Mouse (Mus musculus) liver, embryonic 15.5 days (tissue): ENCODE measurements around the gene Ikbip. TPM values are rescaled to one million over a fixed set of nuclear protein-coding genes. Genes with fewer than 3 reads are reported as not detected.

Source experiments
- ATAC-seq: fragments of 200-750 bp; cut with Nextera tagmentation; 2 replicates; pipeline ENCODE4 v1.8.0; 2017; ENCODE audit warnings: moderate number of reproducible peaks, mild to moderate bottlenecking, moderate library complexity; ENCODE audit not compliant: insufficient read depth
- H3K27ac ChIP-seq: fragments of 300-500 bp; sonication (generic); replicated peaks from 2 replicates; pipeline ENCODE4 v1.5.1; 2015; ENCODE audit warnings: mild to moderate bottlenecking, inconsistent platforms
- H3K27me3 ChIP-seq: fragments of 300-500 bp; sonication (generic); 2 replicates; pipeline ENCODE4 v1.6.1; 2015; ENCODE audit warnings: mild to moderate bottlenecking, inconsistent platforms
- H3K36me3 ChIP-seq: fragments of 300-500 bp; sonication (generic); replicated peaks from 2 replicates; pipeline ENCODE4 v1.6.1; 2015; ENCODE audit warnings: moderate library complexity, mild to moderate bottlenecking, inconsistent platforms
- H3K4me1 ChIP-seq: fragments of 300-500 bp; sonication (generic); replicated peaks from 2 replicates; pipeline ENCODE4 v1.6.1; 2015; ENCODE audit warnings: inconsistent platforms
- H3K4me2 ChIP-seq: fragments of 300-500 bp; sonication (generic); 2 replicates; pipeline ENCODE4 v1.6.1; 2015; ENCODE audit warnings: moderate library complexity, mild to moderate bottlenecking, inconsistent platforms
- H3K4me3 ChIP-seq: fragments of 300-500 bp; sonication (generic); replicated peaks from 2 replicates; pipeline ENCODE4 v1.5.1; 2015; ENCODE audit warnings: mild to moderate bottlenecking, inconsistent platforms
- H3K9ac ChIP-seq: fragments of 300-500 bp; sonication (generic); 2 replicates; pipeline ENCODE4 v1.6.1; 2015; ENCODE audit warnings: moderate library complexity, mild to moderate bottlenecking, inconsistent platforms
- H3K9me3 ChIP-seq: fragments of 300-500 bp; sonication (generic); replicated peaks from 2 replicates; pipeline ENCODE4 v1.6.1; 2016; ENCODE audit warnings: inconsistent platforms
- WGBS: fragments of 180-500 bp; shearing (Covaris S2); methylation state at CpG from one replicate; pipeline ENCODE4 v1.1.7; 2015; ENCODE audit warnings: mixed read lengths; ENCODE audit not compliant: insufficient replicate concordance; 5-methylcytosine and 5-hydroxymethylcytosine counted together
- polyA plus RNA-seq: library from polyadenylated mRNA; unstranded; fragments of >200 nt; fragmentation: Nextera tagmentation; extraction: Ambion mirVana; gene quantifications from 2 replicates; pipeline ENCODE4 v1.2.1, GENCODE M21; 2015

Ikbip gene
- 7.4 and 8.5 TPM in 2 replicates for polyA plus RNA-seq

GRCm38 (mm10) chr10:91082550-91083392, at the start of gene Ikbip, which contains the start of gene Apaf1:
Gene Ikbip, plus strand, starts transcription at chr10:91082940.
Gene Apaf1, minus strand, starts transcription at chr10:91082770.
- Histone ChIP-seq H3K27me3 (no peaks in the 10 kb centered on the region), H3K36me3 (peaks cover 18% of the 10 kb centered on the region), H3K27ac (peak within 1 kb of the TSS; percentile 91), H3K9ac (peak within 1 kb of the TSS; percentile 96), H3K4me2 (peak within 1 kb of the TSS; percentile 96), H3K4me3 (peak within 1 kb of the TSS; percentile 98), H3K9me3 (no peaks in the 10 kb centered on the region), H3K4me1 (peaks cover 14% of the 10 kb centered on the region)
- ATAC-seq, result peak; percentile 97
- under 1% methylated on average over 86 of the region's 87 CpGs for WGBS

- Histone ChIP-seq H3K4me3 (no peak overlapping the region), H3K9ac (no peak overlapping the region), H3K27ac (no peak overlapping the region), H3K4me2 (no peak overlapping the region), H3K9me3 (no peaks in the 10 kb centered on the region), H3K27me3 (no peaks in the 10 kb centered on the region), H3K36me3 (peaks cover 33% of the 10 kb centered on the region), H3K4me1 (no peaks in the 10 kb centered on the region; the same call in 1 of the 2 replicates)
- ATAC-seq, result no peak
- WGBS, result 30% methylated on average over 8 of the region's 8 CpGs
These were observed 48.8 kb upstream of the Ikbip start for GRCm38 (mm10) chr10:91033942-91034341.

GRCm38 (mm10) chr10:91049696-91050095, 33.0 kb upstream of the Ikbip start:
- Histone ChIP-seq H3K9ac (no peak overlapping the region), H3K4me1 (no peaks in the 10 kb centered on the region), H3K4me2 (no peak overlapping the region), H3K36me3 (peaks cover 59% of the 10 kb centered on the region), H3K27ac (no peak overlapping the region), H3K4me3 (no peak overlapping the region), H3K9me3 (no peaks in the 10 kb centered on the region), H3K27me3 (no peaks in the 10 kb centered on the region)
- no peak for ATAC-seq
- 83% methylated on average over 4 of the region's 4 CpGs for WGBS

GRCm38 (mm10) chr10:91051156-91051555, 31.6 kb upstream of the Ikbip start:
- Histone ChIP-seq H3K9me3 (no peaks in the 10 kb centered on the region), H3K27ac (no peak overlapping the region), H3K4me1 (no peaks in the 10 kb centered on the region), H3K27me3 (no peaks in the 10 kb centered on the region), H3K9ac (no peak overlapping the region), H3K4me3 (no peak overlapping the region), H3K36me3 (peaks cover 65% of the 10 kb centered on the region), H3K4me2 (no peak overlapping the region)
- WGBS, result 78% methylated on average over 3 of the region's 3 CpGs
- no peak for ATAC-seq

GRCm38 (mm10) chr10:91052734-91053133, 30.0 kb upstream of the Ikbip start:
- H3K36me3 ChIP-seq, result peaks cover 59% of the 10 kb centered on the region
- H3K27me3 ChIP-seq, result no peaks in the 10 kb centered on the region
- no peaks in the 10 kb centered on the region for H3K9me3 ChIP-seq
- no peak overlapping the region for H3K4me2 ChIP-seq
- no peak overlapping the region for H3K9ac ChIP-seq
- H3K27ac ChIP-seq, result no peak overlapping the region
- no peak overlapping the region for H3K4me3 ChIP-seq
- H3K4me1 ChIP-seq, result no peaks in the 10 kb centered on the region
- ATAC-seq, result no peak

GRCm38 (mm10) chr10:91060742-91061141, 22.0 kb upstream of the Ikbip start:
- WGBS, result 36% methylated on average over 5 of the region's 5 CpGs
- peaks cover 44% of the 10 kb centered on the region for H3K36me3 ChIP-seq
- H3K9ac ChIP-seq, result no peak overlapping the region
- H3K27me3 ChIP-seq, result no peaks in the 10 kb centered on the region
- H3K4me1 ChIP-seq, result no peaks in the 10 kb centered on the region
- H3K9me3 ChIP-seq, result no peaks in the 10 kb centered on the region
- ATAC-seq, result peak; percentile 37; the same call in 1 of the 2 replicates
- H3K4me2 ChIP-seq, result no peak overlapping the region
- H3K4me3 ChIP-seq, result no peak overlapping the region
- no peak overlapping the region for H3K27ac ChIP-seq

GRCm38 (mm10) chr10:91062355-91062754, 20.4 kb upstream of the Ikbip start:
- H3K4me2 ChIP-seq, result no peak overlapping the region

GRCm38 (mm10) chr10:91071768-91072167, 11.0 kb upstream of the Ikbip start:
- no peaks in the 10 kb centered on the region for H3K27me3 ChIP-seq
- H3K9me3 ChIP-seq, result no peaks in the 10 kb centered on the region
- H3K9ac ChIP-seq, result no peak overlapping the region
- ATAC-seq, result no peak
- no peak overlapping the region for H3K4me2 ChIP-seq
- no peak overlapping the region for H3K4me3 ChIP-seq
- H3K27ac ChIP-seq, result no peak overlapping the region
- no peaks in the 10 kb centered on the region for H3K4me1 ChIP-seq
- WGBS, result 46% methylated on average over 1 of the region's 1 CpGs
- peaks cover 50% of the 10 kb centered on the region for H3K36me3 ChIP-seq

More at GRCm38 (mm10) chr10:91062355-91062754, 20.4 kb upstream of the Ikbip start:
- H3K27me3 ChIP-seq, result no peaks in the 10 kb centered on the region
- no peak for ATAC-seq
- H3K27ac ChIP-seq, result no peak overlapping the region
- no peak overlapping the region for H3K4me3 ChIP-seq
- H3K36me3 ChIP-seq, result peaks cover 58% of the 10 kb centered on the region
- H3K4me1 ChIP-seq, result no peaks in the 10 kb centered on the region
- H3K9me3 ChIP-seq, result no peaks in the 10 kb centered on the region
- WGBS, result 78% methylated on average over 6 of the region's 6 CpGs
- H3K9ac ChIP-seq, result no peak overlapping the region

GRCm38 (mm10) chr10:91073345-91073744, 9.4 kb upstream of the Ikbip start:
- no peak overlapping the region for H3K4me2 ChIP-seq
- H3K4me3 ChIP-seq, result no peak overlapping the region
- no peaks in the 10 kb centered on the region for H3K4me1 ChIP-seq
- H3K36me3 ChIP-seq, result peaks cover 50% of the 10 kb centered on the region
- ATAC-seq, result no peak
- no peaks in the 10 kb centered on the region for H3K27me3 ChIP-seq
- 75% methylated on average over 3 of the region's 3 CpGs for WGBS
- no peaks in the 10 kb centered on the region for H3K9me3 ChIP-seq
- H3K27ac ChIP-seq, result no peak overlapping the region
- H3K9ac ChIP-seq, result no peak overlapping the region

- ATAC-seq, result no peak
- WGBS, result 65% methylated on average over 2 of the region's 2 CpGs
- Histone ChIP-seq H3K27me3 (no peaks in the 10 kb centered on the region), H3K36me3 (peaks cover 57% of the 10 kb centered on the region), H3K4me3 (no peak overlapping the region), H3K9me3 (no peaks in the 10 kb centered on the region), H3K4me2 (no peak overlapping the region), H3K9ac (no peak overlapping the region), H3K27ac (no peak overlapping the region), H3K4me1 (peaks cover 6% of the 10 kb centered on the region)
These were observed 6.1 kb upstream of the Ikbip start for GRCm38 (mm10) chr10:91076667-91077066.

- Histone ChIP-seq H3K9me3 (no peaks in the 10 kb centered on the region), H3K4me3 (no peak overlapping the region), H3K27ac (no peak overlapping the region), H3K36me3 (peaks cover 40% of the 10 kb centered on the region), H3K4me2 (no peak overlapping the region; the same call in 1 of the 2 replicates), H3K4me1 (peaks cover 14% of the 10 kb centered on the region), H3K9ac (no peak overlapping the region), H3K27me3 (no peaks in the 10 kb centered on the region)
- ATAC-seq, result no peak
- WGBS, result 64% methylated on average over 5 of the region's 5 CpGs
These were observed 2.2 kb upstream of the Ikbip start for GRCm38 (mm10) chr10:91080540-91080939.
